Mouse (Mus musculus): ENCODE results near the gene Arhgef12. TPM values are rescaled to one million over a fixed set of nuclear protein-coding genes. Genes with fewer than 3 reads are reported as not detected.

Arhgef12 gene
- total RNA-seq, 1 experiment = 23.2 TPM

GRCm38 (mm10) chr9:43003017-43003416 is 104.0 kb downstream of the Arhgef12 start:
- H3K9me3 ChIP-seq (ENCODE audit: control insufficient read depth, insufficient read depth, low read depth, low read length) = no peaks in the 10 kb centered on the region
- in situ Hi-C loops (cut with MboI; ENCODE audit: low sequenced_read_pairs in 2 of 2, unreplicated experiment in 2 of 2) = loop anchor here in 1 of 2 experiments (10.0 kb wide), 1 partner anchor 212 kb away; the partner anchor contains the start of gene Pou2f3
- H3K36me3 ChIP-seq (ENCODE audit: control insufficient read depth, insufficient read depth, low read length, poor library complexity, severe bottlenecking) = peaks cover 24% of the 10 kb centered on the region
- H3K4me1 ChIP-seq (ENCODE audit: control insufficient read depth in 2 of 2, insufficient read depth in 2 of 2, low read length in 2 of 2, poor library complexity in 1 of 2) = peaks cover 0 to 2% of the 10 kb centered on the region in 2 experiments; a peak in 1 of 4 replicates
- H3K9ac ChIP-seq (ENCODE audit: insufficient read depth, low read depth, low read length, poor library complexity, severe bottlenecking) = no peak overlapping the region
- H3K4me3 ChIP-seq (ENCODE audit: insufficient read depth in 1 of 2, low read depth in 1 of 2, low read length in 2 of 2, poor library complexity in 1 of 2, severe bottlenecking in 1 of 2) = no peak overlapping the region
- DNase-seq (ENCODE audit: low read depth, low spot score) = no peak
- no peak overlapping the region for H3K27ac ChIP-seq (ENCODE audit: insufficient read depth, low read depth, low read length, poor library complexity, severe bottlenecking)
- no peak for TF ChIP-seq MAFK (IDR thresholded peaks at IDR 0.05; ENCODE audit: insufficient read depth, low read depth, low read length)
- no peak for TF ChIP-seq ZNF384 (IDR thresholded peaks at IDR 0.05; ENCODE audit: low read depth, low read length)
- no peak for TF ChIP-seq ZC3H11A (IDR thresholded peaks at IDR 0.05; ENCODE audit: borderline replicate concordance, low read depth, low read length)
- no peak for TF ChIP-seq CHD2 (IDR thresholded peaks at IDR 0.05; ENCODE audit: low read depth, low read length)
- no peak for TF ChIP-seq HCFC1 (IDR thresholded peaks at IDR 0.05; ENCODE audit: borderline replicate concordance, insufficient read depth, low read length)

- Histone ChIP-seq H3K9ac (ENCODE audit: insufficient read depth, low read depth, low read length, poor library complexity, severe bottlenecking) (no peak overlapping the region), H3K4me1 (ENCODE audit: control insufficient read depth in 2 of 2, insufficient read depth in 2 of 2, low read length in 2 of 2, poor library complexity in 1 of 2) (peaks cover 0 to 2% of the 10 kb centered on the region in 2 experiments; a peak in 1 of 4 replicates), H3K27ac (ENCODE audit: insufficient read depth, low read depth, low read length, poor library complexity, severe bottlenecking) (no peak overlapping the region), H3K36me3 (ENCODE audit: control insufficient read depth, insufficient read depth, low read length, poor library complexity, severe bottlenecking) (peaks cover 32% of the 10 kb centered on the region), H3K9me3 (ENCODE audit: control insufficient read depth, insufficient read depth, low read depth, low read length) (no peaks in the 10 kb centered on the region), H3K4me3 (ENCODE audit: insufficient read depth in 1 of 2, low read depth in 1 of 2, low read length in 2 of 2, poor library complexity in 1 of 2, severe bottlenecking in 1 of 2) (no peak overlapping the region)
- DNase-seq (ENCODE audit: low read depth, low spot score) = no peak
- in situ Hi-C loops (cut with MboI; ENCODE audit: low sequenced_read_pairs in 2 of 2, unreplicated experiment in 2 of 2) = loop anchor here in 1 of 2 experiments (10.0 kb wide), 1 partner anchor 214 kb away; the partner anchor contains the start of gene Pou2f3
- no peak for TF ChIP-seq CHD2 (IDR thresholded peaks at IDR 0.05; ENCODE audit: low read depth, low read length)
- no peak for TF ChIP-seq HCFC1 (IDR thresholded peaks at IDR 0.05; ENCODE audit: borderline replicate concordance, insufficient read depth, low read length)
- no peak for TF ChIP-seq MAFK (IDR thresholded peaks at IDR 0.05; ENCODE audit: insufficient read depth, low read depth, low read length)
- no peak for TF ChIP-seq ZNF384 (IDR thresholded peaks at IDR 0.05; ENCODE audit: low read depth, low read length)
- TF ChIP-seq ZC3H11A (IDR thresholded peaks at IDR 0.05; ENCODE audit: borderline replicate concordance, low read depth, low read length) = no peak
Measured at GRCm38 (mm10) chr9:43000595-43001250, 106.3 kb downstream of the Arhgef12 start.

- in situ Hi-C loops (cut with MboI; ENCODE audit: low sequenced_read_pairs in 2 of 2, unreplicated experiment in 2 of 2) = loop anchor here in 1 of 2 experiments (10.0 kb wide), 1 partner anchor 215 kb away; the partner anchor contains the start of gene Pou2f3
- Histone ChIP-seq H3K9me3 (ENCODE audit: control insufficient read depth, insufficient read depth, low read depth, low read length) (no peaks in the 10 kb centered on the region), H3K4me1 (ENCODE audit: control insufficient read depth in 2 of 2, insufficient read depth in 2 of 2, low read length in 2 of 2, poor library complexity in 1 of 2) (peaks cover 0 to 2% of the 10 kb centered on the region in 2 experiments; a peak in 1 of 4 replicates), H3K27ac (ENCODE audit: insufficient read depth, low read depth, low read length, poor library complexity, severe bottlenecking) (no peak overlapping the region), H3K9ac (ENCODE audit: insufficient read depth, low read depth, low read length, poor library complexity, severe bottlenecking) (no peak overlapping the region), H3K4me3 (ENCODE audit: insufficient read depth in 1 of 2, low read depth in 1 of 2, low read length in 2 of 2, poor library complexity in 1 of 2, severe bottlenecking in 1 of 2) (no peak overlapping the region), H3K36me3 (ENCODE audit: control insufficient read depth, insufficient read depth, low read length, poor library complexity, severe bottlenecking) (peaks cover 36% of the 10 kb centered on the region)
- DNase-seq (ENCODE audit: low read depth, low spot score) = peak; percentile 29
- no peak for TF ChIP-seq CHD2 (IDR thresholded peaks at IDR 0.05; ENCODE audit: low read depth, low read length)
- TF ChIP-seq ZNF384 (IDR thresholded peaks at IDR 0.05; ENCODE audit: low read depth, low read length) = peak; percentile 70
Measured at GRCm38 (mm10) chr9:43000070-43000469, 107.0 kb downstream of the Arhgef12 start.

GRCm38 (mm10) chr9:42997526-42997925 is 109.5 kb downstream of the Arhgef12 start:
- Histone ChIP-seq H3K4me1 (ENCODE audit: control insufficient read depth in 2 of 2, insufficient read depth in 2 of 2, low read length in 2 of 2, poor library complexity in 1 of 2) (no peaks in the 10 kb centered on the region), H3K9ac (ENCODE audit: insufficient read depth, low read depth, low read length, poor library complexity, severe bottlenecking) (no peak overlapping the region), H3K9me3 (ENCODE audit: control insufficient read depth, insufficient read depth, low read depth, low read length) (no peaks in the 10 kb centered on the region), H3K27ac (ENCODE audit: insufficient read depth, low read depth, low read length, poor library complexity, severe bottlenecking) (no peak overlapping the region), H3K4me3 (ENCODE audit: insufficient read depth in 1 of 2, low read depth in 1 of 2, low read length in 2 of 2, poor library complexity in 1 of 2, severe bottlenecking in 1 of 2) (no peak overlapping the region), H3K36me3 (ENCODE audit: control insufficient read depth, insufficient read depth, low read length, poor library complexity, severe bottlenecking) (peaks cover 37% of the 10 kb centered on the region)
- in situ Hi-C loops (cut with MboI; ENCODE audit: low sequenced_read_pairs in 2 of 2, unreplicated experiment in 2 of 2) = no loop called here
- DNase-seq (ENCODE audit: low read depth, low spot score) = no peak
- TF ChIP-seq HCFC1 (IDR thresholded peaks at IDR 0.05; ENCODE audit: borderline replicate concordance, insufficient read depth, low read length) = no peak
- TF ChIP-seq MAFK (IDR thresholded peaks at IDR 0.05; ENCODE audit: insufficient read depth, low read depth, low read length) = no peak
- TF ChIP-seq ZC3H11A (IDR thresholded peaks at IDR 0.05; ENCODE audit: borderline replicate concordance, low read depth, low read length) = no peak
- no peak for TF ChIP-seq ZNF384 (IDR thresholded peaks at IDR 0.05; ENCODE audit: low read depth, low read length)
- TF ChIP-seq CHD2 (IDR thresholded peaks at IDR 0.05; ENCODE audit: low read depth, low read length) = no peak

All from ES-E14 (cell line).